Mouse (Mus musculus): ENCODE measurements around the gene Ptpn5. TPM values are rescaled to one million over a fixed set of nuclear protein-coding genes. Genes with fewer than 3 reads are reported as not detected.
A peak's percentile ranks its signal among the peaks of the same experiment; 100 is the strongest.

Ptpn5 gene
- 146 and 152 TPM in 2 replicates for polyA plus RNA-seq (2014; fragmentation: Nextera tagmentation; extraction: Ambion mirVana)

DNA sequence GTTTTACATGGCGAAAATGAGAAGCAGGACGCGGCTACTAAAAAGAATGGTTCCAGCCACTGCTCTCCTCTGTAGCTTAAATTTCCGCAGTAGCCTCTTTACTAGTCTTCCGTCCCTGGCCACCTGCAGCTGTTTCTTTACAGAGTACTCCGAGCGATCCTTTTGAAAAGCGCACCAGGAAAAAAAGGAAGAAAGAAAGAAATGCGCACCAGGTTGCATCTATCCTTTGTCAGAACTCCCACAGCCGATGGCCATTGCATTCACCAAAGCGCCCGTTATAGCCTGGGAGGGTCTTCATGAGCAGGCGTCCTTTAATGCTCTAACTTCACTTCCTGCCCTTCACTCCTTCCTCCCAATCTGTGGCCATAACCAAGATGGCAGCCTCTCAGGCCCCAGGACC is at the start of gene Ptpn5:
Gene Ptpn5, minus strand, starts transcription at position 354 of the 400 bp plus-strand sequence.
- Histone ChIP-seq H3K27ac (replicated peaks; ENCODE audit: low read depth, low read length) (peak within 1 kb of the TSS; percentile 94), H3K9me3 (ENCODE audit: control insufficient read depth, low read length) (no peaks in the 10 kb centered on the region), H3K36me3 (ENCODE audit: control insufficient read depth, insufficient read depth, low read length) (no peaks in the 10 kb centered on the region), H3K9ac (replicated peaks; ENCODE audit: low read length) (peak within 1 kb of the TSS; percentile 94), H3K4me1 (ENCODE audit: control insufficient read depth, insufficient read depth, low read length) (peaks cover 11% of the 10 kb centered on the region; the same call in 1 of the 2 replicates), H3K4me3 (replicated peaks; ENCODE audit: low read depth, low read length) (peak within 1 kb of the TSS; percentile 79), H3K4me2 (ENCODE audit: low read length) (peak within 1 kb of the TSS; percentile 70), H3K27me3 (ENCODE audit: control insufficient read depth, insufficient read depth, low read length) (no peaks in the 10 kb centered on the region)
- ATAC-seq (ENCODE audit: low FRiP score, low TSS enrichment) (no peak), DNase-seq (peak; percentile 48)
- WGBS, result under 1% methylated on average over 13 of the region's 13 CpGs

DNA sequence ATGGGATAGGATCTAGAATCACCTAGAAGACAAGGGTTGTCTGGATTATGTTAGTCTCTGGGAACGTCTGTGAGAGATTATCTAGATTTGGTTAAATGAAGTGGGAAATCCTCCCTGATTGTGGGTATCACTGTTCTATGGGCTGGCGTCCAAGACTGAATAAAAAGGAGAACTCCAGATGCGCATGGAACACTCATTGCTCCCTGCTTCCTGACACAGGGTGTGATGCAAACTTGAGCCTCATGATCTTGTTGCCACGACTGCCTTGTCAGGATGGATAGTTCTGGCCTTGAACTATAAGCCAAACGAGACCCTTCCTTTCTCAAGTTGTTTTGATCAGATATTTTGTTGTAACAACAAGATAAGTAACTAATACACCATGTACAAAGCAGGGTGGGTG is 37.3 kb upstream of the Ptpn5 start:
- no peaks in the 10 kb centered on the region for H3K27me3 ChIP-seq (ENCODE audit: control insufficient read depth, insufficient read depth, low read length)
- H3K9me3 ChIP-seq (ENCODE audit: control insufficient read depth, low read length), result no peaks in the 10 kb centered on the region
- 82% methylated on average over 5 of the region's 5 CpGs for WGBS
- no peaks in the 10 kb centered on the region for H3K36me3 ChIP-seq (ENCODE audit: control insufficient read depth, insufficient read depth, low read length)
- no peak overlapping the region for H3K9ac ChIP-seq (replicated peaks; ENCODE audit: low read length)
- DNase-seq (no peak), ATAC-seq (ENCODE audit: low FRiP score, low TSS enrichment) (no peak)
- H3K4me2 ChIP-seq (ENCODE audit: low read length), result no peak overlapping the region
- no peak overlapping the region for H3K4me3 ChIP-seq (replicated peaks; ENCODE audit: low read depth, low read length)
- no peak overlapping the region for H3K27ac ChIP-seq (replicated peaks; ENCODE audit: low read depth, low read length)
- H3K4me1 ChIP-seq (ENCODE audit: control insufficient read depth, insufficient read depth, low read length), result no peaks in the 10 kb centered on the region

DNA sequence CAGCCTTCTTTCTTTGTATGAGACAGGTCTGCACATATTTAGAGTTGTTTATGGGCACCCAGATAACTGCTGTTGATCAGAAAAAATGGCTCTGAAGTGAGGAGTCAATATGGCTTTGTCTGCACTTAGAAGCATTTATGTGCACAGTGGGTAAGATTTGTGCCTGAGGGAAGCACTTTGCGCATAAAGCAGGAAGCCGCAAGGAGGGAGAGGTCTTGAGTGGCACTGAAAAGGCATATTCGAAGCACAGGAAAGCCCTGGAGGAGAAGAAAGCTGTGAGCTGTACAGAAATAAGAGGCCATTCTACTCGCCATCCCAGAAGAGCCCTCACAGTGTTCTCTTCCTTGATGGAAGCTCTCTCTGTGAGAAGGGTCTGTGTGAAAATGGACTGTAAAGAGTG is 31.5 kb upstream of the Ptpn5 start:
- 77% methylated on average over 4 of the region's 4 CpGs for WGBS
- no peak overlapping the region for H3K9ac ChIP-seq (replicated peaks; ENCODE audit: low read length)
- H3K4me2 ChIP-seq (ENCODE audit: low read length), result no peak overlapping the region
- no peaks in the 10 kb centered on the region for H3K27me3 ChIP-seq (ENCODE audit: control insufficient read depth, insufficient read depth, low read length)
- H3K4me3 ChIP-seq (replicated peaks; ENCODE audit: low read depth, low read length), result no peak overlapping the region
- no peaks in the 10 kb centered on the region for H3K4me1 ChIP-seq (ENCODE audit: control insufficient read depth, insufficient read depth, low read length)
- H3K27ac ChIP-seq (replicated peaks; ENCODE audit: low read depth, low read length), result no peak overlapping the region
- no peaks in the 10 kb centered on the region for H3K9me3 ChIP-seq (ENCODE audit: control insufficient read depth, low read length)
- H3K36me3 ChIP-seq (ENCODE audit: control insufficient read depth, insufficient read depth, low read length), result no peaks in the 10 kb centered on the region
- no peak for DNase-seq
- ATAC-seq (ENCODE audit: low FRiP score, low TSS enrichment), result no peak

DNA sequence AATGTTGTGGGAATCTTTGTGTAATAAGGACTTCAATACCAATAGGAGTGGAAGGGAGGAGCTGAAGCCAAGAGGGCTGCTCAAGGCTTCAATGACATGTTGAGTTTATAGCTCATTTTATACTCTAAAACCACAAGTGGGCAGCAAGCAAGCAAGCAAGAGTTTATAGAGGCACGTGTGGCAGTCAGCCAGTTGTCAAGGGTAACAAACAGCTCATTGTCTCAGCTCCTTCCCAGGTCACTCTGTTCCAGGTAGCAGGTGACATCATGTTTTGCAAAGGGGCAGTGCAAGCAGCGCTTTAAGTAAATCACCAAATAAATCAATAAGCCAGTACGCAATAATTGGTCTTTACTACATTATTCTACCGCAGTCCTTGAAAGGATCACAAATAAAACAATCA is 29.7 kb upstream of the Ptpn5 start:
- H3K9ac ChIP-seq (replicated peaks; ENCODE audit: low read length), result no peak overlapping the region
- no peaks in the 10 kb centered on the region for H3K9me3 ChIP-seq (ENCODE audit: control insufficient read depth, low read length)
- WGBS, result 91% methylated on average over 4 of the region's 4 CpGs
- H3K4me3 ChIP-seq (replicated peaks; ENCODE audit: low read depth, low read length), result no peak overlapping the region
- H3K4me1 ChIP-seq (ENCODE audit: control insufficient read depth, insufficient read depth, low read length), result no peaks in the 10 kb centered on the region
- no peak for DNase-seq
- H3K27me3 ChIP-seq (ENCODE audit: control insufficient read depth, insufficient read depth, low read length), result no peaks in the 10 kb centered on the region
- no peak overlapping the region for H3K4me2 ChIP-seq (ENCODE audit: low read length)
- ATAC-seq (ENCODE audit: low FRiP score, low TSS enrichment), result no peak
- H3K27ac ChIP-seq (replicated peaks; ENCODE audit: low read depth, low read length), result no peak overlapping the region
- no peaks in the 10 kb centered on the region for H3K36me3 ChIP-seq (ENCODE audit: control insufficient read depth, insufficient read depth, low read length)

DNA sequence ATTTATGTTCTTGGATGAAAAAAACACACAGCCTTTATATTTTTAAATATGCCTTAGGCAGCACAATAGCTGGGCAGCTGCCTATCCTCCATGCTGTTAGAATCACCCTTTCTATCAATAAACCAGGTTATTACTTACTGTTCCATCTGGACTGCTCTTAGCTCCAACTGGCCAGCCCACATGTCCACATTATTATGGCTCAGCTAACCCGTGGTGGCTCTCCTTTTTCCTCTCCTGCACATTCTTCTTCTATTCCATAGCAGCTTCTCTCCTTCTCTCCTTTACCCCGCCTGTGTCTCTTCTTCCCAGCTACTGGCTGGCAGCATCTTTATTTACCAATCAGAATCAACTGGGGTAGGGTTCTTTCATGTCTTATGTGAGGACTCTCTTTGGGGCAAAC is 25.0 kb upstream of the Ptpn5 start:
- 70% methylated on average over 2 of the region's 2 CpGs for WGBS
- H3K9me3 ChIP-seq (ENCODE audit: control insufficient read depth, low read length), result no peaks in the 10 kb centered on the region

DNA sequence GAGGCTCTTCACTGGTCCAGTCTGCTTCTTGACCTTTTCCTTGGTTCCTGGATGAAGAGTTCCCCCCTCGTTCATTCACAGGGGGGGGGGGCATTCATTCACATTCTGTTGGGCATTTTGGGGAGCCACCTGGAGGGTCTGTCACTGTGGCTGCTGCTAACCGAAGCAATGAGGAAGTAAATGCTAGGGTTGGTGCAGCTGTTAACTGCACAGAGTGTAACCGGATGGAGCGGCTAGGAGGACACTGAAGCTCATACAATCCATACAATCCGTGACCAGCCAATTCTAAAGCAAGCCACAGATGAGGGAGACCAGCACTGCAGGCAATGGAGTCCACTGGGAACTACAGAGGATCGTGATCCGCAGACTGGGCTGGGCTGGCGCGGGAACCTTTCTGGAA is 24.3 kb upstream of the Ptpn5 start:
- no peaks in the 10 kb centered on the region for H3K36me3 ChIP-seq (ENCODE audit: control insufficient read depth, insufficient read depth, low read length)
- no peaks in the 10 kb centered on the region for H3K9me3 ChIP-seq (ENCODE audit: control insufficient read depth, low read length)
- H3K9ac ChIP-seq (replicated peaks; ENCODE audit: low read length), result no peak overlapping the region
- no peak overlapping the region for H3K4me2 ChIP-seq (ENCODE audit: low read length)
- no peaks in the 10 kb centered on the region for H3K4me1 ChIP-seq (ENCODE audit: control insufficient read depth, insufficient read depth, low read length)
- no peak for DNase-seq
- H3K4me3 ChIP-seq (replicated peaks; ENCODE audit: low read depth, low read length), result no peak overlapping the region
- WGBS, result 85% methylated on average over 9 of the region's 9 CpGs
- no peaks in the 10 kb centered on the region for H3K27me3 ChIP-seq (ENCODE audit: control insufficient read depth, insufficient read depth, low read length)
- no peak overlapping the region for H3K27ac ChIP-seq (replicated peaks; ENCODE audit: low read depth, low read length)
- ATAC-seq (ENCODE audit: low FRiP score, low TSS enrichment), result no peak

More for the DNA sequence above, 25.0 kb upstream of the Ptpn5 start:
- no peak overlapping the region for H3K4me2 ChIP-seq (ENCODE audit: low read length)
- no peak overlapping the region for H3K4me3 ChIP-seq (replicated peaks; ENCODE audit: low read depth, low read length)
- DNase-seq, result no peak
- no peak for ATAC-seq (ENCODE audit: low FRiP score, low TSS enrichment)
- H3K4me1 ChIP-seq (ENCODE audit: control insufficient read depth, insufficient read depth, low read length), result no peaks in the 10 kb centered on the region
- H3K36me3 ChIP-seq (ENCODE audit: control insufficient read depth, insufficient read depth, low read length), result no peaks in the 10 kb centered on the region
- no peak overlapping the region for H3K9ac ChIP-seq (replicated peaks; ENCODE audit: low read length)
- H3K27ac ChIP-seq (replicated peaks; ENCODE audit: low read depth, low read length), result no peak overlapping the region
- H3K27me3 ChIP-seq (ENCODE audit: control insufficient read depth, insufficient read depth, low read length), result no peaks in the 10 kb centered on the region

DNA sequence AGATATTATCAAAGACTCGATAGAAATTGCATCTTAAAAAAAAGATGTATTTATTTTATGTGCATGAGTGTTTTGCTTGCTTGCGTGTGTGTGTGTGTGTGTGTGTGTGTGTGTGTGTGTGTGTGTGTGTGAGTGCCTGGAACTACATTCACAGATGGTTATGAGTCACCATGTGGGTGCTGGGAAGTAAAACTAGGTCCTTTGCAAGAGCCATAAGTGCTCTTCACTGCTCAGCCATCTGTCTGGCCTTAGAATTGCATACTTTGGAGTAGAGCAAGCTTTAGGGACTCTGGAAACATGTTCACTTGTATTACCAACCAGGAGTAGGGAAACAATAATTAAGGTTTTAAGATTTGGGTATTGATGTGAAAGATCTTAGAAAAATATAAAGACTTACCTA is 22.4 kb upstream of the Ptpn5 start:
- ATAC-seq (ENCODE audit: low FRiP score, low TSS enrichment) (no peak), DNase-seq (no peak)
- Histone ChIP-seq H3K36me3 (ENCODE audit: control insufficient read depth, insufficient read depth, low read length) (no peaks in the 10 kb centered on the region), H3K27ac (replicated peaks; ENCODE audit: low read depth, low read length) (no peak overlapping the region), H3K27me3 (ENCODE audit: control insufficient read depth, insufficient read depth, low read length) (no peaks in the 10 kb centered on the region), H3K9me3 (ENCODE audit: control insufficient read depth, low read length) (no peaks in the 10 kb centered on the region), H3K4me2 (ENCODE audit: low read length) (no peak overlapping the region), H3K9ac (replicated peaks; ENCODE audit: low read length) (no peak overlapping the region), H3K4me3 (replicated peaks; ENCODE audit: low read depth, low read length) (no peak overlapping the region), H3K4me1 (ENCODE audit: control insufficient read depth, insufficient read depth, low read length) (no peaks in the 10 kb centered on the region)
- WGBS, result 94% methylated on average over 2 of the region's 2 CpGs

DNA sequence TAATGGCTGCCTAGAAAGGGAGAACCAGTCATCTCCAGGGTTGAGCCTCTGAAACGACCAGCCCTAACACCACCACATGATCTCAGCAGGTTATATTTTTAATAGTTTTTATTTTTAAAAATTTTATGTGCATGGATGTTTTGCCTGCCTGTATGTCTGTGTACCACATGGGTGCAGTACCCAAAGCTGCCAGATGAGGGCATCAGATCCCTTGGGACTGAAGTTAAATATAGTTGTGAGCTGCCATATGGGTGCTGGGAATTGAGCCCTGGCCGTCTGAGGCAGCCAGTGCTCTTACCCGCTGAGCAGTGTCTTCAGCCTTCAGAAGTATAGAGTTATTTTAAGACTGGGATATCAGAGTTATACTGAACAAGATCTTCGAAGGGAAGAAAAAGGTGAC is 21.9 kb upstream of the Ptpn5 start:
- Histone ChIP-seq H3K27me3 (ENCODE audit: control insufficient read depth, insufficient read depth, low read length) (no peaks in the 10 kb centered on the region), H3K9ac (replicated peaks; ENCODE audit: low read length) (no peak overlapping the region), H3K4me1 (ENCODE audit: control insufficient read depth, insufficient read depth, low read length) (no peaks in the 10 kb centered on the region), H3K9me3 (ENCODE audit: control insufficient read depth, low read length) (no peaks in the 10 kb centered on the region), H3K4me2 (ENCODE audit: low read length) (no peak overlapping the region), H3K36me3 (ENCODE audit: control insufficient read depth, insufficient read depth, low read length) (no peaks in the 10 kb centered on the region), H3K4me3 (replicated peaks; ENCODE audit: low read depth, low read length) (no peak overlapping the region), H3K27ac (replicated peaks; ENCODE audit: low read depth, low read length) (no peak overlapping the region)
- 93% methylated on average over 4 of the region's 4 CpGs for WGBS
- ATAC-seq (ENCODE audit: low FRiP score, low TSS enrichment), result no peak
- DNase-seq, result no peak

DNA sequence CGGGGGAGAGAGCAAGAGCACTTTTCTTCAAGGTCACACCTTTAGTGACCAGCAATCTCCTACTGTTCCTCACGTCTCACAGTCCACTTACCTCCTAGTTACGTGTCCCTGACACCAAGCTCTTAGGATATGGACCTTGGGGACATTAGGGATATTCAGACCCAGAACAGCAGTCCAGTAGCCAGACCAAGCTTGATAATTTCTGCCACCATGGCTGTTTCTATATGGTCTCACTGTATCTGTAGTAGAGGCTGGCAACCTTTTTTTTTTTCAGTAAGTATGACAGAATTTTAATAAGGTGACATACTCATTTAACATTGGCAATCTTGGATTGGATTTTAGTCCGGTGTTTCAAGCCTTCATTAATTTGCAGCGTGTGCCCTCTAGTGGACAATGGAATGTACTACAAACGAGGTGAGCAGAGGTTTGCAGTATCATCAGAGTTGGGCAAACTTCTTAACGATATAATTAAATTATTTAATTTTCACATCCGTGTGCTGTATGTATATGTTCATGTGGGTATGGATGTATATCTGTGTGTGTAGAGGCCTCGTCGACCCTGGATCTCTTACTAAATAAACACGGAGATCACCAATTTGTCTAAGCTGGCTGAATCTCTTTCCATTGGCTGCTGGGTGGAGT is 17.1 kb upstream of the Ptpn5 start:
- no peaks in the 10 kb centered on the region for H3K36me3 ChIP-seq (ENCODE audit: control insufficient read depth, insufficient read depth, low read length)
- H3K27ac ChIP-seq (replicated peaks; ENCODE audit: low read depth, low read length), result no peak overlapping the region
- 0 out of 2 replicates have a peak overlapping the region, but pooled peaks have one; percentile 5 for H3K4me2 ChIP-seq (ENCODE audit: low read length)
- no peaks in the 10 kb centered on the region for H3K4me1 ChIP-seq (ENCODE audit: control insufficient read depth, insufficient read depth, low read length)
- no peaks in the 10 kb centered on the region for H3K9me3 ChIP-seq (ENCODE audit: control insufficient read depth, low read length)
- H3K9ac ChIP-seq (replicated peaks; ENCODE audit: low read length), result no peak overlapping the region
- H3K27me3 ChIP-seq (ENCODE audit: control insufficient read depth, insufficient read depth, low read length), result no peaks in the 10 kb centered on the region
- peak; percentile 46; the same call in 1 of the 2 replicates for ATAC-seq (ENCODE audit: low FRiP score, low TSS enrichment)
- H3K4me3 ChIP-seq (replicated peaks; ENCODE audit: low read depth, low read length), result no peak overlapping the region
- 17% methylated on average over 11 of the region's 11 CpGs for WGBS
- peak; percentile 86 for DNase-seq

Measured in midbrain, embryonic 14.5 days (tissue).